Mouse (Mus musculus): Measurements from ENCODE around the gene Ankrd39.

- peak; percentile 47; the same call in 1 of the 2 replicates for TF ChIP-seq CTCF (IDR thresholded peaks at IDR 0.05; ENCODE audit: extremely low read depth, insufficient read length, insufficient replicate concordance, low read depth, low read length)
- no peak for TF ChIP-seq POLR2A (IDR thresholded peaks at IDR 0.05; ENCODE audit: low read depth, low read length)
These were observed 33.5 kb downstream of the Ankrd39 start for GRCm38 (mm10) chr1:36513718-36514117.

All from small intestine, adult 2 months (tissue).